ENCODE assay signal across 29 mouse cellular contexts in genomic region chr1:138799692-138800314, GRCm38 (mm10). TPM values are rescaled to one million over a fixed set of nuclear protein-coding genes. Genes with fewer than 3 reads are reported as not detected.
DNase-seq lines count a peak whose midpoint lies in the region; ATAC-seq and TF ChIP-seq lines count a peak whose summit lies in the region.
"Had no signal": no experiment of that assay in that cellular context is flagged by ENCODE, and none has a peak within 500 bp of the region (broad histone marks: within the 10 kb centered on the region; RNA-seq: fewer than 3 reads in every experiment).

No protein-coding gene starts in this region.

- H3K4me2 ChIP-seq in midbrain, embryonic 15.5 days: no peak overlapping the region
- H3K4me2 ChIP-seq: embryonic facial prominence, embryonic 13.5 days; embryonic facial prominence, embryonic 15.5 days; forebrain, embryonic 12.5 days had no signal

- no peaks in the 10 kb centered on the region for H3K36me3 ChIP-seq in midbrain, embryonic 15.5 days (replicated peaks)
- H3K36me3 ChIP-seq in midbrain, embryonic 10.5 days: no peaks in the 10 kb centered on the region
- H3K36me3 ChIP-seq: embryonic facial prominence, embryonic 13.5 days; embryonic facial prominence, embryonic 15.5 days; forebrain, embryonic 10.5 days; forebrain, embryonic 12.5 days; G1E had no signal

- TF ChIP-seq POLR2A in brain, embryonic 14.5 days (IDR thresholded peaks at IDR 0.05; ENCODE audit: borderline replicate concordance, extremely low read depth, insufficient read depth, insufficient read length, poor library complexity, severe bottlenecking): no peak

- no peak overlapping the region for H3K27ac ChIP-seq in midbrain, embryonic 15.5 days
- H3K27ac ChIP-seq in midbrain, embryonic 10.5 days (replicated peaks): no peak overlapping the region
- H3K27ac ChIP-seq: embryonic facial prominence, embryonic 13.5 days; embryonic facial prominence, embryonic 15.5 days; forebrain, embryonic 10.5 days; forebrain, embryonic 12.5 days had no signal

- ATAC-seq in midbrain, embryonic 15.5 days (replicated peaks): peak; percentile 60; the same call in 1 of the 2 replicates
- ATAC-seq: activated CD4-positive, CD25-positive, alpha-beta regulatory T cell, adult 4 months; CD4-positive, CD25-positive, alpha-beta regulatory T cell, adult 4 months; forebrain, embryonic 14.5 days; forebrain, embryonic 16.5 days; Patski had no signal

- H3K4me3 ChIP-seq in midbrain, embryonic 15.5 days: no peak overlapping the region
- H3K4me3 ChIP-seq in midbrain, embryonic 10.5 days: no peak overlapping the region
- H3K4me3 ChIP-seq: embryonic facial prominence, embryonic 13.5 days; embryonic facial prominence, embryonic 15.5 days; erythroblast, embryonic 14.5 days; forebrain, embryonic 10.5 days; forebrain, embryonic 12.5 days had no signal

- DNase-seq in heart, adult 11 months: peak; percentile 3
- no peak for DNase-seq in heart, postnatal 36 days
- DNase-seq in midbrain, embryonic 10.5 days (ENCODE audit: low spot score): no peak
- peak; percentile 18 for DNase-seq in brain, embryonic 14.5 days (ENCODE audit: low read depth)
- DNase-seq: adrenal gland, adult 8-10 months; adrenal gland, postnatal 14 days; adrenal gland, postnatal 36 days; B cell, adult 2 months; cerebellum, adult 11 months; cerebellum, adult 18-20 months; cerebellum, adult 8-10 months; cerebellum, adult 9-11 months; cerebellum, postnatal 14 days; cerebellum, postnatal 36 days; embryo, embryonic 11 days had no signal

- H3K9me3 ChIP-seq in midbrain, embryonic 15.5 days: no peaks in the 10 kb centered on the region
- no peaks in the 10 kb centered on the region for H3K9me3 ChIP-seq in midbrain, embryonic 10.5 days (replicated peaks)
- H3K9me3 ChIP-seq: embryonic facial prominence, embryonic 13.5 days; embryonic facial prominence, embryonic 15.5 days; forebrain, embryonic 10.5 days; forebrain, embryonic 12.5 days; G1E had no signal

- intact Hi-C loops in heart, postnatal 36 days (cut with DNase I): no loop called here

- H3K4me1 ChIP-seq in midbrain, embryonic 15.5 days: no peaks in the 10 kb centered on the region
- H3K4me1 ChIP-seq in midbrain, embryonic 10.5 days: 0 out of 2 replicates have a peak, but pooled peaks cover 2% of the 10 kb centered on the region
- H3K4me1 ChIP-seq: embryonic facial prominence, embryonic 13.5 days; embryonic facial prominence, embryonic 15.5 days had no signal

- no peak for TF ChIP-seq CTCF in brain, embryonic 14.5 days (IDR thresholded peaks at IDR 0.05; ENCODE audit: borderline replicate concordance, extremely low read depth, insufficient read depth, insufficient read length)

- H3K9ac ChIP-seq in midbrain, embryonic 15.5 days: no peak overlapping the region
- H3K9ac ChIP-seq: embryonic facial prominence, embryonic 13.5 days; embryonic facial prominence, embryonic 15.5 days; forebrain, embryonic 12.5 days had no signal

- no peaks in the 10 kb centered on the region for H3K27me3 ChIP-seq in midbrain, embryonic 15.5 days (replicated peaks)
- H3K27me3 ChIP-seq in midbrain, embryonic 10.5 days (ENCODE audit: low read depth, poor library complexity, severe bottlenecking): no peaks in the 10 kb centered on the region
- H3K27me3 ChIP-seq: CH12.LX; embryonic facial prominence, embryonic 13.5 days; embryonic facial prominence, embryonic 15.5 days; forebrain, embryonic 12.5 days; Patski had no signal

RNA-seq across cellular contexts. Expression of gene Lhx9, which starts 48.6 kb away (rescaled TPM):
- not detected for total RNA-seq in heart, postnatal 36 days (2021)
- 124 and 139 TPM in 2 replicates for polyA plus RNA-seq in midbrain, embryonic 15.5 days (2015; fragmentation: Nextera tagmentation; extraction: Ambion mirVana)
- 11.4 and 21.1 TPM in 2 replicates for polyA plus RNA-seq in midbrain, embryonic 10.5 days (2016; fragmentation: Nextera tagmentation; extraction: Ambion mirVana)
- 62.8 and 83.9 TPM in 2 replicates for polyA plus RNA-seq in brain, embryonic 14.5 days (2012; rRNA removed)
- total RNA-seq: adrenal gland, adult 18-20 months; adrenal gland, adult 8-10 months had no signal
- polyA plus RNA-seq: activated CD4-positive, CD25-positive, alpha-beta regulatory T cell, adult 4 months; CD4-positive, CD25-positive, alpha-beta regulatory T cell, adult 4 months; erythroblast, embryonic 14.5 days had no signal

RNA-seq across cellular contexts. Expression of gene 2310009B15Rik, which starts 56.8 kb away (rescaled TPM):
- total RNA-seq in heart, postnatal 36 days (2021): 10 to 100 TPM; 10.8 to 15.2 TPM
- 33.6 and 37.6 TPM in 2 replicates for polyA plus RNA-seq in midbrain, embryonic 15.5 days (2015; fragmentation: Nextera tagmentation; extraction: Ambion mirVana)
- 45.3 and 47.1 TPM in 2 replicates for polyA plus RNA-seq in midbrain, embryonic 10.5 days (2016; fragmentation: Nextera tagmentation; extraction: Ambion mirVana)
- 38.6 and 65.3 TPM in 2 replicates for polyA plus RNA-seq in brain, embryonic 14.5 days (2012; rRNA removed)

Comparison
In these comparisons a context has a peak if more than half of its experiments do, and no peak if none do; other contexts are left out.
1. DNase-seq: peak in heart, adult 11 months (single experiment) and brain, embryonic 14.5 days (single experiment); none in heart, postnatal 36 days (0 of 2) and midbrain, embryonic 10.5 days (single experiment).